Mouse (Mus musculus): ENCODE results near the gene Ncf4.

DNA sequence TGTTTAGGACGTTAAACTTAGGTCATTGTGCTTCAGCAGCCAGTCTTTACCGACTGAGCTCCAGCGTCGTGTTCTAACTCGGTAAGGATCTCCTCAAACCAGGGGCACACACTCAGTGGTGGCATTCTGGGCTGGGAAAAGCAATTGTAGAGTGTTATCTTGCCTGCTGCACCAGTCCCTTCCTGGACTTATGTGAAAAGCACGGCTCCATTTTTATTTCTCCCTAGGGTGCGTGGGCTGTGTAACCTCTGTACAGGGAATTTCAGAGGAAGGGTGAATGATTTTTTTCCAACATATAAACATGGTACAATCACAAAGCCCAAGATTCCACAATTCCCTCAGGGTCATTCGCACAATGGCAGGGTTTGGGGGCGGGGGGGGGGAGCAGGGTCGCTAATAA lies 22.8 kb downstream of the Ncf4 start:
- TF ChIP-seq POLR2A (IDR thresholded peaks at IDR 0.05; ENCODE audit: extremely low read depth, insufficient read depth, low read length) (no peak), CTCF (IDR thresholded peaks at IDR 0.05; ENCODE audit: extremely low read depth, insufficient read depth, low read length) (no peak)

All from cortical plate, adult 2 months (tissue).